Mouse (Mus musculus) olfactory bulb, adult 2 months (tissue): ENCODE measurements around the gene Naif1. TPM values are rescaled to one million over a fixed set of nuclear protein-coding genes. Genes with fewer than 3 reads are reported as not detected.

Experiments used
- H3K27ac ChIP-seq: fragments of 200-500 bp; 2 replicates; pipeline ENCODE4 v1.5.1; 2012; ENCODE audit warnings: low read depth, low read length; ENCODE audit not compliant: insufficient read depth
- H3K4me1 ChIP-seq: fragments of 200-500 bp; 2 replicates; pipeline ENCODE4 v1.6.1; 2012; ENCODE audit warnings: low read length; ENCODE audit not compliant: control insufficient read depth, insufficient read depth
- H3K4me3 ChIP-seq: fragments of 200-500 bp; 2 replicates; pipeline ENCODE4 v1.5.1; 2012; ENCODE audit warnings: mild to moderate bottlenecking, low read depth, low read length, moderate library complexity; ENCODE audit not compliant: insufficient read depth
- CTCF ChIP-seq: fragments of 200-500 bp; IDR thresholded peaks from 2 replicates; pipeline ENCODE4 v1.5.1; 2012; ENCODE audit warnings: low read depth, mild to moderate bottlenecking, low read length, moderate library complexity; ENCODE audit not compliant: insufficient read depth
- POLR2A ChIP-seq: fragments of 200-500 bp; IDR thresholded peaks from 2 replicates; pipeline ENCODE4 v1.6.1; 2012; ENCODE audit warnings: mild to moderate bottlenecking, low read depth, low read length, moderate library complexity; ENCODE audit not compliant: insufficient read depth
- WGBS: fragments of 180-500 bp; shearing (Covaris S2); methylation state at CpG from one replicate; pipeline ENCODE4 v1.1.7; 2018; 5-methylcytosine and 5-hydroxymethylcytosine counted together
- polyA plus RNA-seq: library from polyadenylated mRNA; stranded (reverse); fragments of >200 nt; gene quantifications from 2 replicates; pipeline ENCODE4 v1.2.4, GENCODE M21; 2012; ENCODE audit warnings: low replicate concordance; ENCODE audit not compliant: missing spikeins, insufficient read depth, insufficient read length

Gene Naif1
- not detected in 2 replicates for polyA plus RNA-seq

- TF ChIP-seq POLR2A (no peak), CTCF (no peak)
- H3K4me1 ChIP-seq = peaks cover 20% of the 10 kb centered on the region
- WGBS = 44% methylated on average over 15 of the region's 15 CpGs
- peak within 1 kb of the TSS; percentile 62 for H3K4me3 ChIP-seq
- peak within 1 kb of the TSS; percentile 47 for H3K27ac ChIP-seq
Measured at GRCm38 (mm10) chr2:32449761-32450754, at the start of gene Naif1. Gene Naif1 (plus strand): TSS chr2:32450457.

GRCm38 (mm10) chr2:32404663-32405062 is 45.6 kb upstream of the Naif1 start:
- WGBS = 13% methylated on average over 2 of the region's 2 CpGs
- H3K4me3 ChIP-seq = no peak overlapping the region
- peak; percentile 38; the same call in 1 of the 2 replicates for TF ChIP-seq CTCF
- no peak for TF ChIP-seq POLR2A
- no peaks in the 10 kb centered on the region for H3K4me1 ChIP-seq
- no peak overlapping the region for H3K27ac ChIP-seq

- Histone ChIP-seq H3K4me3 (no peak overlapping the region), H3K4me1 (no peaks in the 10 kb centered on the region), H3K27ac (no peak overlapping the region)
- 82% methylated on average over 7 of the region's 7 CpGs for WGBS
- TF ChIP-seq CTCF (no peak), POLR2A (no peak)
Measured at GRCm38 (mm10) chr2:32407144-32407824, 43.0 kb upstream of the Naif1 start.

GRCm38 (mm10) chr2:32408429-32409424 is 41.5 kb upstream of the Naif1 start:
- TF ChIP-seq POLR2A = no peak
- no peak for TF ChIP-seq CTCF
- Histone ChIP-seq H3K27ac (no peak overlapping the region), H3K4me3 (no peak overlapping the region), H3K4me1 (no peaks in the 10 kb centered on the region)
- 75% methylated on average over 25 of the region's 25 CpGs for WGBS

DNA sequence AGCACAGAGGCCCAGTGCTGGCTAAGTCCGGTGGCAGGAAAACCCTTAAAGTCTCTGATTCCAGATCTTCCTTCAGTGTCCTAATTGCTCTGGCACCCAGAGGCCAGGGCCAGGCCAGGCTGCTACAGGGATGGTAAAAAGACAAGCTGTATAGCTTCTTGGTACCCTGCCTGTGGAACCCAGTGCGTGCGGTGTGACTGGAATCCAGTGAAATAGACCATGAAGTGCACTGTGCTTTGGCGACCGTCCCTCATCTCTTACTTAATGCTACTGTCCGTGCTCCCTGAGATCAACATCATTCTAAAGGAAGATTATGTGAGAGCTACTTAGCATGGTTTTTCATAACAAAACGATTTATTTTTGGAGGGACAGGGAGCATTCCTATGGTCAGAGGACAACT is 38.9 kb upstream of the Naif1 start:
- TF ChIP-seq POLR2A = no peak
- TF ChIP-seq CTCF = no peak
- no peak overlapping the region for H3K27ac ChIP-seq
- H3K4me3 ChIP-seq = no peak overlapping the region
- no peaks in the 10 kb centered on the region for H3K4me1 ChIP-seq
- 77% methylated on average over 7 of the region's 7 CpGs for WGBS

- 95% methylated on average over 6 of the region's 6 CpGs for WGBS
- Histone ChIP-seq H3K4me3 (no peak overlapping the region), H3K27ac (no peak overlapping the region), H3K4me1 (no peaks in the 10 kb centered on the region)
- no peak for TF ChIP-seq CTCF
- no peak for TF ChIP-seq POLR2A
Measured at GRCm38 (mm10) chr2:32412742-32413531, 37.3 kb upstream of the Naif1 start.

DNA sequence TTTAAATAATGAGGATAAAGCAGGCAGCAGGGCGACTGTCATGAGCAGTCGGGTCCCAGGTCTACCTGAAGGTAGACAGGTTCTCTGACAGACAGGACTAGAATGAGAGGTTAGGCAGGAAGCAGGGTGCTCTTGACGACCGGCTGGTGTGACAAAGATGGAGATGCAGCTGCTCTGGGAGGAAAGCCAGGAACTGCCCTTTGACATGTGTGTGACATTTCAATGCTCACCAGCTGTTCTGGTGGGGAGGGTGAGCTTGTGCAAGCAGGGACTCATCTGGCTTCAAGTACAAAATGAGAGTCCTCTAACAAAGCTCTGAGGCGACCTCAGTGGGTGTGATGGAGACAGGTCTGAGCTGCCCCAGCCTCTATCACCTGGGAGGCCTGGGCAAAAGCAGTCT is 36.3 kb upstream of the Naif1 start:
- WGBS = 45% methylated on average over 5 of the region's 5 CpGs
- no peak for TF ChIP-seq POLR2A
- no peak for TF ChIP-seq CTCF
- Histone ChIP-seq H3K27ac (no peak overlapping the region; the same call in 1 of the 2 replicates), H3K4me3 (no peak overlapping the region), H3K4me1 (no peaks in the 10 kb centered on the region)

- Histone ChIP-seq H3K4me1 (peaks cover 3% of the 10 kb centered on the region; the same call in 1 of the 2 replicates), H3K4me3 (no peak overlapping the region), H3K27ac (no peak overlapping the region)
- WGBS = 91% methylated on average over 12 of the region's 12 CpGs
- no peak for TF ChIP-seq CTCF
- TF ChIP-seq POLR2A = no peak
Measured at GRCm38 (mm10) chr2:32415801-32416200, 34.5 kb upstream of the Naif1 start.
